Mouse (Mus musculus) kidney, adult 2 months (tissue): ENCODE measurements at regions not wholly inside any gene's neighbourhood (a gene's known extent, or its start where the extent isn't known, plus 50 kb on each side); places are given as distances from the start of the nearest gene placed in this dataset.

Experiments
- CTCF ChIP-seq: fragments of 200-500 bp; conservative IDR thresholded peaks from 2 replicates; pipeline ENCODE4 v1.5.1; 2011; ENCODE audit warnings: low read depth, mild to moderate bottlenecking, control low read depth, low read length, moderate library complexity, mixed read lengths; ENCODE audit not compliant: insufficient read depth, insufficient read length
- POLR2A ChIP-seq: fragments of 200-500 bp; IDR thresholded peaks from one replicate; pipeline ENCODE4 v1.6.1; 2011; ENCODE audit warnings: low read depth, low read length, control low read depth

GRCm38 (mm10) chr9:80565388-80566024, 100.2 kb upstream of the Impg1 start:
- TF ChIP-seq POLR2A: no peak
- TF ChIP-seq CTCF: no peak
